Mouse (Mus musculus) lung, postnatal 0 days (tissue): ENCODE data around the gene Macf1.

Source experiments
- CTCF ChIP-seq: IDR thresholded peaks from 2 replicates; pipeline ENCODE4 v1.5.1; 2016; ENCODE audit warnings: antibody characterized with exemption, mild to moderate bottlenecking
- EP300 ChIP-seq: IDR thresholded peaks from 2 replicates; pipeline ENCODE4 v1.6.1; 2016; ENCODE audit warnings: antibody characterized with exemption, mild to moderate bottlenecking, control low read depth

DNA sequence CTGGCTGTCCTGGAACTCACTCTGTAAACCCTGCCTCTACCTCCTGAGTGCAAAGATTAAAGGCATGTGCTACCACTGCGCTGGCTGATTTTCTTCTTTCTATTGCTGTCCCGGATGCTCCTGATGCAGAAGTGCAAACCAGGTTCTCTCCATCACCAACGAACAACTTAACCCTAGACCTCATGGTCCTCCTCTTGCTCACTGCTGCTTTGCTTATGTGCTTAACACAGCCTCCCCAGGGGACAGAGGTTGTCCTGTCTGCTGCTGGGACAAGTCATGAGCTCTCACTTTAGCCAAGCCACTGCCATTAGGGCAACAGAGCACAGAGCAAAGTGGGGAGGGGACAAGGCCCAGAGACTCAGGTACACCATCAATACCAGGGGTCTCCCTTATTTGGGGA, 369.7 kb downstream of the Macf1 start:
- TF ChIP-seq CTCF = no peak
- no peak for TF ChIP-seq EP300
